Mouse (Mus musculus) olfactory bulb, adult 2 months (tissue): ENCODE measurements around the gene Cntn2. TPM values are rescaled to one million over a fixed set of nuclear protein-coding genes. Genes with fewer than 3 reads are reported as not detected.
"Not testable (repeated sequence)": the region's sequence is repeated elsewhere in the genome, so short reads cannot be mapped to it uniquely, and the experiment has no call there.

Experiments used
- H3K27ac ChIP-seq: fragments of 200-500 bp; 2 replicates; pipeline ENCODE4 v1.5.1; 2012; ENCODE audit warnings: low read depth, low read length; ENCODE audit not compliant: insufficient read depth
- H3K4me1 ChIP-seq: fragments of 200-500 bp; 2 replicates; pipeline ENCODE4 v1.6.1; 2012; ENCODE audit warnings: low read length; ENCODE audit not compliant: control insufficient read depth, insufficient read depth
- H3K4me3 ChIP-seq: fragments of 200-500 bp; 2 replicates; pipeline ENCODE4 v1.5.1; 2012; ENCODE audit warnings: mild to moderate bottlenecking, low read depth, low read length, moderate library complexity; ENCODE audit not compliant: insufficient read depth
- CTCF ChIP-seq: fragments of 200-500 bp; IDR thresholded peaks from 2 replicates; pipeline ENCODE4 v1.5.1; 2012; ENCODE audit warnings: low read depth, mild to moderate bottlenecking, low read length, moderate library complexity; ENCODE audit not compliant: insufficient read depth
- POLR2A ChIP-seq: fragments of 200-500 bp; IDR thresholded peaks from 2 replicates; pipeline ENCODE4 v1.6.1; 2012; ENCODE audit warnings: mild to moderate bottlenecking, low read depth, low read length, moderate library complexity; ENCODE audit not compliant: insufficient read depth
- WGBS: fragments of 180-500 bp; shearing (Covaris S2); methylation state at CpG from one replicate; pipeline ENCODE4 v1.1.7; 2018; 5-methylcytosine and 5-hydroxymethylcytosine counted together
- polyA plus RNA-seq: library from polyadenylated mRNA; stranded (reverse); fragments of >200 nt; gene quantifications from 2 replicates; pipeline ENCODE4 v1.2.4, GENCODE M21; 2012; ENCODE audit warnings: low replicate concordance; ENCODE audit not compliant: missing spikeins, insufficient read depth, insufficient read length

Gene Cntn2
- polyA plus RNA-seq, 1 experiment = not detected

- Histone ChIP-seq H3K27ac (no peak overlapping the region), H3K4me1 (no peaks in the 10 kb centered on the region), H3K4me3 (no peak overlapping the region)
- 49% methylated on average over 5 of the region's 5 CpGs for WGBS
- no peak for TF ChIP-seq POLR2A
- no peak for TF ChIP-seq CTCF
Measured at GRCm38 (mm10) chr1:132472537-132472936, 70.5 kb downstream of the Cntn2 start.

GRCm38 (mm10) chr1:132471499-132471898 is 71.6 kb downstream of the Cntn2 start:
- WGBS = 89% methylated on average over 5 of the region's 5 CpGs
- no peaks in the 10 kb centered on the region for H3K4me1 ChIP-seq

GRCm38 (mm10) chr1:132471032-132471431 is 72.0 kb downstream of the Cntn2 start:
- Histone ChIP-seq H3K27ac (no peak overlapping the region), H3K4me1 (no peaks in the 10 kb centered on the region), H3K4me3 (no peak overlapping the region)
- 62% methylated on average over 2 of the region's 2 CpGs for WGBS
- TF ChIP-seq CTCF = no peak
- no peak for TF ChIP-seq POLR2A

More at GRCm38 (mm10) chr1:132471499-132471898, 71.6 kb downstream of the Cntn2 start:
- no peak overlapping the region for H3K27ac ChIP-seq
- H3K4me3 ChIP-seq = no peak overlapping the region
- no peak for TF ChIP-seq CTCF
- no peak for TF ChIP-seq POLR2A

- 72% methylated on average over 1 of the region's 1 CpGs for WGBS
- not testable (repeated sequence) for H3K27ac ChIP-seq, H3K4me3 ChIP-seq, H3K4me1 ChIP-seq
Measured at GRCm38 (mm10) chr1:132470031-132470430, 73.0 kb downstream of the Cntn2 start.

GRCm38 (mm10) chr1:132469519-132469918 is 73.5 kb downstream of the Cntn2 start:
- Histone ChIP-seq H3K27ac (no peak overlapping the region), H3K4me3 (no peak overlapping the region), H3K4me1 (no peaks in the 10 kb centered on the region)
- TF ChIP-seq POLR2A (no peak), CTCF (no peak)
- 92% methylated on average over 7 of the region's 7 CpGs for WGBS

- Histone ChIP-seq H3K4me1 (no peaks in the 10 kb centered on the region), H3K27ac (no peak overlapping the region), H3K4me3 (no peak overlapping the region)
- TF ChIP-seq POLR2A (no peak), CTCF (no peak)
Measured at GRCm38 (mm10) chr1:132468926-132469325, 74.1 kb downstream of the Cntn2 start.

- no peaks in the 10 kb centered on the region for H3K4me1 ChIP-seq
- whole genome bisulfite sequencing = 74% methylated on average over 5 of the region's 5 CpGs
Measured at GRCm38 (mm10) chr1:132464651-132465050, 78.4 kb downstream of the Cntn2 start.

More at GRCm38 (mm10) chr1:132464651-132465050, 78.4 kb downstream of the Cntn2 start:
- TF ChIP-seq CTCF (no peak), POLR2A (no peak)
- Histone ChIP-seq H3K4me3 (no peak overlapping the region), H3K27ac (no peak overlapping the region)

Other genes with a start within 250 kb of the Cntn2 start
- not detected in 2 replicates for gene Klhdc8a, start 244.6 kb downstream of the Cntn2 start, polyA plus RNA-seq
- not detected in 2 replicates for gene Nuak2, start 227.1 kb downstream of the Cntn2 start, polyA plus RNA-seq
- gene Tmcc2, start 152.0 kb downstream of the Cntn2 start, polyA plus RNA-seq = not detected in 2 replicates
- gene Dstyk, start 125.7 kb downstream of the Cntn2 start, polyA plus RNA-seq = not detected in 2 replicates
- 138 TPM in 1 of 2 replicates, not detected in the other for gene Rbbp5, start 65.9 kb downstream of the Cntn2 start, polyA plus RNA-seq
- not detected in 2 replicates for gene Tmem81, start 37.0 kb downstream of the Cntn2 start, polyA plus RNA-seq
- gene Nfasc, start 198.5 kb upstream of the Cntn2 start, polyA plus RNA-seq = 75.6 and 87.2 TPM in 2 replicates